Mouse (Mus musculus) right cerebral cortex, postnatal 36 days (tissue): ENCODE results near the gene Tmigd1.
"Not testable (repeated sequence)": the region's sequence is repeated elsewhere in the genome, so short reads cannot be mapped to it uniquely, and the experiment has no call there.

ENCODE experiments used
- DNase-seq, 2 experiments: peaks; one replicate each; pipeline ENCODE4 v3.0.0; 2022; ENCODE audit warnings: low spot score in 2 of 2, mixed read lengths in 1 of 2

Tmigd1 gene

DNA sequence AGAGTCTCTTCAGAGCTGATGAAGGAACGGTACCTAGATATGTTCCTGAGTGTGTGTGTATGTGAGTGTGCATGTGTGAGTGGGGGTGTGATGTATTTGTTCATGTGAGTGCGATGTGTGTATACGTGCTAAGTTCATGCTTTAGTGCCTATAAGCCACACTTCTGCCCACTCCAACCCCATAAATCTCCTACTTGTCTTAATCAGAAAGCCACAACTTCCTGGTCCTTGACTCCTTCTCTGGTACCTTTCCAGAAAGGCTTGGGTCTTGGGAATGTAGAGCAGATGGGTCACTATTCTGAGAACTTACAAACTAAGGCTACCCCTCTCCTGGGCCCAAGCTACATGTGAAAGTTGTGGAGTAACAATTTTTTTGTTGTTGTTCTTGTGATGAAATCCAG, 3.2 kb upstream of the Tmigd1 start:
- no peak for DNase-seq

DNA sequence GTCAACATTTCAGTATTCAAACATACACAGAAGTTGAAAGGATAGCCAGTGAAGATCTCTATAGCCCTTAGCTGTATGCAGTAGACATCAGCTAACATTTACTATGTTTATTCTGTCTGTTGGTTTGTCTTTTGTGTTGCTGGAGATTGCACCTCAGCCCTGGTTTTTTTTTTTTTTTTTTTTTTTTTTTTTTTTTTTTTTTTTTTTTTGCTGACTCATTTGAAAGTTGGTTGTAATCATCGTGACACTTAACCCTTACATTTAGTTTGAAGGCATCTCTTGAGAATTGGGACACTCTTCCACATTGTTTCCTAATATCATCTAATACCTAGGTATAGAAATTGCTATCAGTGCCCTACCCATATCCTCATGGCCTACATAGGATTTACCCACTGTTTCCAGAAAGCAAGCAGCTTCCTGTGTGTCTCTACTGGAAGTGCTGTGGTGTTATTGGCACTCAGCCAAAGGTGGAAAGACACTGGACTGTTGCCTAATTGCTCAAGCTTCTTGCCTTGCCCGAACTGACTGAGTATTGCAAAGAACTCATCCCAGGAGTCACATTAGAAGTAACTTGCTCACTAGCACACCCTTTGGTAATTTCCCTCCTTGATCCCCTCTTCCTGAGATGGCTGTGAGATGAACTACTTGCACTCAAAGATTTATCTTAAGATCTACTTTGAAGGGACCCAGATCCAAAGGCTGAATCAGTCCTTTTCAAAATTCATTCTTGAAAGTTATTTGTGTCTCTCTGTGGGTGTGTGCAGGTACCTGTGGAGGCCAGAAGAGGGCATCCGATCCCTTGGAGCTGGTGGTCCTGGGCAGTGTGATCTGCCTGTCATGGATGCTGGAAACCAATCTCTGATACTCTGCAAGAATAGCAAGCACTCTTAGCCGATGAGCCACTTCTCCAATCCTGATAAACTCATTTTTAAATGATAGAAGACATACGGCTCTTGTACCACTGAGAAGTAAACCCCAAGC, 1.9 kb upstream of the Tmigd1 start:
- DNase-seq, result no peak

DNA sequence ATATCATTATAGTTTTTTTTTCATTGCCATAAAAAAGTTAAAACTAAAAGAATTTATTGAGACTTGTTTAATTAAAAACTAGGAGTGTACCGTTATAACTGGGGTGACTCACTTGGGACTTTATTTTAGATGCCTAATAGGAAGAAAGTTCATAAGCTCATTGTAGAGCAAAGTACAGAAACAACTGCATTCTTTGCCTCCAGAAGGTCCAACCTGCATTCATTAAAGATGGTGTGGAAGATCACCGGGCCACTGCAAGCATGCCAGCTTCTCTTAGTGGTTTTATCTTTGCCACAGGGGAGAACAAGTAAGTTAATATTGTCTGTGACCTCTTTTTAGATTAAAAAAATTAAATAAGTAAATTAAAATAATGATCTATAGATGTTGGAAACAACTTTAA, 2.4 kb downstream of the Tmigd1 start:
- no peak for DNase-seq

DNA sequence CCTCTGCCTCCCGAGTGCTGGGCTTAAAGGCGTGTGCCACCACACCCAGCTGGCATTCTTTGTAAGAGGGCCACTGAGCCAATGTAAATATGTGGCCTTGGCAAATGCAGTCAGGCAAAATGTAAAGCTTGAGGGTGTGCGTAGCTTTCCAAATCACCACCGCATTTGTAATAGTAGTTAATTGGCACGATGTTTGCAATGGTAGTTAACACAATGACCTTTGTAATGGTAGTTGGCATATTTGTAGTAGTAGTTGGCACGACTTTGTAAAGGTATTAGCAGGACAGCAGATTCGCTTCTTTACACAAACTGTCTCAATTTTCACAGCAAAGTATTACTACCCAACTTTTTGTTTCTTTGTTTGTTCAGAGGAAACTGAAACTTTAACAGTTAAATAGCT, 6.7 kb downstream of the Tmigd1 start:
- DNase-seq, result no peak

DNA sequence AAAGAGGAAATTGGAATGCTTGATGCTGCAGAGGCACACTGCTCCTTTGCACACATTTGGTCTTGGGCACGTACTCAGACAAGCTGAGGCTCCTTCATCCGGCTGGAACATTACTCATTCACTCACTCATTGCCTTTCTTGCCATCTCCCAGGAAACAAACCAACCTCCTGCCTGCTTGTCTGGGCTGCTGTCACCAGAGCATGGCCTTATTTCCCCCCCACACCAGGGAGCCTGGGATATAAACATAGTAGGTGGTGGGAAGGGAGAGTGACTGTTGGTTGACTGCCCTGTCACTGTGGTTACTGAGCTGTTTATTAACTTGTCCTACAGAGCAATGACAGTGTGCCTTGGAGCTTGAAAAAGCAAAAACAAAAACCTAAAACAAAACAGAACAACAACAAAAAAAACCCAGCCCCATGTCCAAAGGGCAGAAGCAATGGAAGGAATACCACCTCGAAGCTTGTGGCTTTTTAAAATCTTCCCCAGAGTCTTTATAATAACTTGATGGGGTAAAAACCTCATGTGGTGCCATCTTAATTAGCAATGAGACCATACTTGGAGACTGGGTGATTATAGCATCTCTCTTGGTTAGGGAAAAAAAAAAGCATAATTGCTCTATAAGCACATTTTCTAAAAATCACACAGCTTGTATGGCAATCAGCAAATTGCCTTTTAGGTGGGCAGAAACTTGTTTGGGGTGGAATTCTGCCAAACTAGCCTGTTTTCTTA, 9.5 kb downstream of the Tmigd1 start:
- no peak for DNase-seq

DNA sequence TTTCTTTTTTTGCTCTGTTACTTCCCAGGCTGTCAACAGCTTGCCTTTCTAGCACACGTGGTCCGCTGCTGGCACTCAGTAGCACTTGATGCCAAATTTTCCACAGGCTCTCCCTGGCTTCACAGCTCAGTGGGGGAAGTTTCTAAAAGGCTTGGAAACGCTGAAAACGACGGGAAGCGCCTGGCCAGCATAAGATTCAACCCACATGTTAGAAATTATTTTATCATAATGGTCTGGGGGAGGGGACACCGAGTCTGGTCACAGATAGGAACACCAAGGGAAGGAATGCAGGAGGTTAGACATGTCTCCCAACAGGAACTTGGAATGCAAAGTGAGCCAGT, 10.1 kb downstream of the Tmigd1 start:
- DNase-seq, result peak; percentile 36 to 48

DNA sequence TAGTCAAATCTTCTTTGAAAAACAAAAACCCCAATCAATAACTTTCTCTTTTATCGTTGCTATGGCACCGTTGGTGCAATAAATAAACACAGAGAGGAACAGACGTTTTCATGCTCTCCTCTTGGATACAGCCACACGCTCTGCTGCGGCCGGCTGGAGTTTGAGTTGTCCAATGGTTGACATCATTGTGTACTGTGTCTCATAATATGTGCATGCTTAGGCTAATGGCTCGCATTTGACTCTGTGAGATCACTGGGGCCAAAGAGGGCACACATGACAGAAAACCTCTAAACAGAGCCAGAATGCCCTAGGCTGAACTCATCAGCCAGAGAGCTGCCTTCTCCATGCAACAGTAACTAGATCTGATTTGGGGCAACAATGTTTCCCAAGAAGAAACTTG, 12.4 kb downstream of the Tmigd1 start:
- no peak for DNase-seq

DNA sequence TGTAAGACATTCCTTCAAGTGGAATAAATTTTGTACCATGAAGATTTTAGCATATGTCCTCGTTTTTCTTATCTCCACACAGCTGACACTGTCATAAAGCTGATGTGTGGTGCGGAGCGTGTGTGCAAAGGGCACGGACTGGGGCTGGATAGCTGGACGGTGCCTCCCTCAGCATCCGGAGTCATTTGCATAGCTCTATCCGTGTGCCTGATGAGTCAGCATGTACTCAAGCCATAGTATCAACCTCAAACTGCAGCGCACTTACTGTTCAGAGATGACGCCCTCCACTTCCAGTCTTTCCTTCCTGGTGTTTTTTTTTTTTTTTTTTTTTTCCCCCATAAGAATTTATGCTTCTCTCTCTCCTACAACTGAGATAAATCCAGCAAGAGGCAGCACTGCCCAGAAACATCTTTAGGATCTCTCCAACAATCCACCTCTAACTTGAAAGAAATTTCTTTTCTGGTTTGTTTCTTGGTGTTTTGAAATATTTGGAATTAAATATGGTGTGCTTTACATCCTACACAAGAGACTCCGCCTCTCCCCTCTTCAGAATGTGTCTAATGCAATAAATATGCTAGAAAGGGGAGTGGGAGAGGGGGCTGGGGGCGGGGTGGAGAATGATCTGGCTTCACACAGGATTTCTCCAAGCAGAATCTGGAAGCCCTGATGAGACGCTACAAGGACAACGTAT, 14.7 kb downstream of the Tmigd1 start:
- DNase-seq, result no peak

DNA sequence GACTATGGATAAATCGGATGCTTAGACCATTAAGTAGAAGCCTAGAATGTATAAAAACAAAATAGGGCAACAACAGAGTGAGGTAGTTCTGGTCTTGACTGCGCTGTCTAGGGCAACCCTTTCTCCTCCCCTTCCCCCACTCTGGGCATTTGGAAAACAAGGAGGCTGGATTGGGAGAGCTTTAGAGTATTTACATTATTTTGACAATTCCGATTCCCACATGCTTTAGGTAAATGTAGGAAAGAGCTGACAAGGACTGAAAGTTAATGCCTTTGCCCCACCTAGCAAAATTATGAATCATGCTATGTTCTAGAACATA, 15.2 kb downstream of the Tmigd1 start:
- DNase-seq, result no peak

DNA sequence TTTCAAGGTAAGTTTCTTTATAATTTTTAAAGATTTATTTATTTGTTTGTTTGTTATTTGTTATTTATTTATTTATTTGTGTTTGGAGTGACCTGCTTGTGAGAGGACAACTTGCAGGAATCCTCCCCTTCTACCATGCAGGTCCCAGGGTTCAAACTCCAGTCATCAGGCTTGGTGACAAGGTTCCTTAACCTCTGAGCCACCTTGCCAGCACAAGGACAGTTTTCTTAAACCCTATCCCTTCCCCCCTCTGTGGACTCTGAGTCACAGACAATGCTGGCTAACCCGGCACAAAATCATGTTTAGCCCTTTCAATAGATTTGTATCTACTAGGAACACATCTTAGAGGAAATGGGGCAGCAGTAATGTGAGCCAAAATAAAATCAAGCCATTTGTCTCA, 18.6 kb downstream of the Tmigd1 start:
- DNase-seq, result no peak

DNA sequence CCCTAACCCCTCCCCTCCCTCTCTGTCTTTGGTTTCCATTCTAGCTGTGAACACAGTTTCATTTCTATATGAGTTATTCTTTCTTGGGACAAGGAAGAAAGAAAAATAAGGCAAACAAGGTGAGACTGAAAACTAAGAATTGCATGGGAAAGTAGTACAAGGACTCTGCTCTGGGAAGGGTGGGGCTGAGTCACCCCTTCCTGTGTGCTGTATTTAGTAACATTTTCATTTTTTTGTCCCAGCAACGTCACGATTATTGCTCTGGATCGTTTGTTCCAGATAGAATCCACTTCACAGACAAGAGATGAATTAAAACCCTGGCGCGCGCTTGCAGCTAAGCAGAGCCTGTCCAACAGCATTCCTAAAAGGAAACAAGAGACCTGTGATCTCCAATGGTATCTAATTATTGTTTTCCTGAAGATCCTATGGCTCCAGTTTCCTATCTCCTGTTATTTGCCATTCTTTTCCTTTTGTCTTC, 22.8 kb downstream of the Tmigd1 start, which contains the start of gene Blmh:
TSS of gene Blmh (plus strand) at position 51 of the 478 bp plus-strand sequence.
- DNase-seq, result no peak

DNA sequence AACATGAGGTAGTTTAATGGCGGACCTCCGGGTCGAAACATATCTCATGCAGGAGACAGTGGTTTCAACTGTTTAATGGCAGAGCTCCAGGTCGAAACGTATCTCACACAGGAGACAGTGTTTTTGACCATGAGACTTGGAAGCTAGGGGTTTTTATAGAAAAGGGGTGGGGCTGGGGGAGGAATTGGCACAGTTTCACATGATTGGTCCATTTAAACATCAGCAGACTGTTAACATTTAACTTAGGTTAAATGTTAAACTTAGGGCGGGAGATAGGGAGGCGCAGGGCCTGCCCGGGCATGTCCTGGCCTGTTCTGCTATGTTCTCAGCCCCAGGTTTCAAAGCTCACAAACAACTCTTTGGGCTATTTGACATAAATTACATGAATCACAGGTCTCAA, 26.6 kb downstream of the Tmigd1 start:
- DNase-seq, result not testable (repeated sequence)

DNA sequence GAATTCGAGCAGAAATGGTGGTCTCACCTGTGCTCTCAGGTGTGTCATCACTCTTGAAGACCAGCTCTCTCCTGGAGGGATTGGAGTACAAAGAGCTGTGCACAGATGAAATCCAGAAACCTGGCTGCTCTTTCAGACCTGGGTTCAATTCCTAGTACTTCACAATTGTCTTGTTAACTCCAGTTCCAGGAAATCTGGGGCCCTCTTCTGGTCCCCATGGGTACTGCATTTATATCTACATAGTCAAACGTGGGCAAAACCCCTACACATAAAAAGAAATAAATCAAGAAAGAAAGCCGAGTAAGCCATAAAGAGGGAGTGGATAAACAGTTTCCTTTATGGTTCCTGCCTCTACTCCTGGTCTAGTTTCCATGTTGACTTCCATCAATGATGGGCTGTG, 31.2 kb downstream of the Tmigd1 start:
- DNase-seq, result no peak

DNA sequence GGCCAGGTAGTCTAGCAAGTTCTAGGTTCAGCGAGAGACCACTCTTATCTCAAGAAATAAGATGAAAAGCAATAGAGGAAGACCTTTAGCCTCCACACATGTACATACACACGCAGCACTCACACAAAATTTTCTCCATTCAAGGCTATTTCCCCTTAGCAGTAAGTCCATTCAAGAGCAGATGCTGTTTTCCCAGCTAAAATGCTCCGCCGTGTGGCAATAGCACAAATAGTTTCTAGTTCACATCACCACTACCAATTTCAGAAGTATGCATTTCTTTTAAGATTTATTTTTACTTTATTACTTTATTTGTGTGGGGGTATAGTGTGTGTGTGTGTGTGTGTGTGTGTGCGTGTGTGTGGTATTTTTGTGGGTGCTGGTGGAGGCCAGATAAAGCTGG, 34.6 kb downstream of the Tmigd1 start:
- no peak for DNase-seq

DNA sequence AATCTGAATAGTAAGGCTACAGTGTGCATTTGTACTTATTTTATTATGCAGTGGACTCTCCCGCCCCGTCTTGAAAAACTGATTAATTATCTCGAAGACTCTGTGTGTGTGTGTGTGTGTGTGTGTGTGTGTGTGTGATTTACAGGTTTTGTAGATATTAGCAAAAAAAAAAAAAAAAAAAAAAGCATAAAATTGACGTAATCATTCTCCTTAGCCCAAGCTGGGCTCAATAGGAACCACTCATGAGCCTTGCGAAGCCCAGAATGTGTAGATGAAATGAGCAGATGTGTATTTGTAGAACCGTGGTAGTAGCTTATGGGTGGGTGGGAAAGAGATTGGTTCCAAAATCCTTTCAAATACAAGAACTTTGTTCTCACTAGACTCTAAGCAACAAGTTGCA, 42.9 kb downstream of the Tmigd1 start:
- no peak for DNase-seq

DNA sequence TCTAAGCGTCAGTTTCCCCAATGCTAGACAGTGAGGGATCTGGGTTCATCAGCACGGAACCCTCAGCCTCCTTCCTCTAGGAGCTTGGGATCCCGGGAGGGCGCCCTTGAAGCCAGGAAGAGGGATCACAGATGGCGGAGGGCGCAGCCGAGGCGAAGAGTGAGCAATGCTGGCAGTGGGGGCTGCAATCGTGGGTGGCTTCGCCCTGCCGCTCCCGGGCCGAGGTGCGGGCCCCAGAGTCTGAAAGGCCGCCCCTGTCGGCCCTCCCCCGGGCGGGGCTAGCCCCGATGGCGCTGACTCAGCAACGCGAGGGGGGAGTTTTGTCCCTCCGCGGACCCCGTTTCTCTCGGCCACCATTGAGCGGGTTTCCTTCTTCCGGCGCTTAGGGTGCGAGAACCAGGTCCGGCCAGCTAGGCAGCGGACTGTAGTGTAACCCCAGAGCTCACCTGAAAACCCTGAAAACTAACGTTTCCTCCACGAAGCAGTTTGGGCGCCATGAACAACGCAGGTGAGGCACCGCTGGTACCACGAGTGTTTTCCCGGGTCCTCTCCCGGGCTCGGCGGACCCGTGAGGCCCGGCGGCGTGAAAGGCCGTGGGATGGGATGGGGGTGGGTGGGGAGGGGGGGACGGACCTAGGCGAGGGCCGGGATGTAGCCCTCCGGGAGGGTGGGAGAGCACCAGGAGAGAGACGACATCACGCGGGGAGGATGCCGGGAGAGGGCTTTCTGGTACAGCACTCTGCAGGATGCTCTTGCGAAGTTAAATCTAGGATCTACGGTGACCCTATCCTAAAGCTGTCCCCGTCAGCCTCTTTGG, 43.6 kb downstream of the Tmigd1 start:
- DNase-seq, result peak; percentile 83 to 86

DNA sequence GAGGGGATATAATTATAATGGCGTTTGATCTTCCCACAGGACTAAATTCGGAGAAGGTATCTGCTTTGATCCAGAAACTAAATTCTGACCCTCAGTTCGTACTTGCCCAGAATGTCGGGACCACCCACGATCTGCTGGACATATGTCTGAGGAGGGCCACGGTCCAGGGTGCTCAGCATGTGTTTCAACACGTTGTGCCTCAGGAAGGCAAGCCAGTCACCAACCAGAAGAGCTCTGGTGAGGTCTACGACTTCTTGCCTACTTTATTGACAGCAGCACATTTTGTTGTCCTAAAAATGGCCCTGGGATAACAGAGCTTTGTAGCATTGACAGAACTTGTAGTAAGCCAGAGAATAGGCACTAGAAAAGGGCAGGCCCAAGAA, 44.2 kb downstream of the Tmigd1 start:
- no peak for DNase-seq

DNA sequence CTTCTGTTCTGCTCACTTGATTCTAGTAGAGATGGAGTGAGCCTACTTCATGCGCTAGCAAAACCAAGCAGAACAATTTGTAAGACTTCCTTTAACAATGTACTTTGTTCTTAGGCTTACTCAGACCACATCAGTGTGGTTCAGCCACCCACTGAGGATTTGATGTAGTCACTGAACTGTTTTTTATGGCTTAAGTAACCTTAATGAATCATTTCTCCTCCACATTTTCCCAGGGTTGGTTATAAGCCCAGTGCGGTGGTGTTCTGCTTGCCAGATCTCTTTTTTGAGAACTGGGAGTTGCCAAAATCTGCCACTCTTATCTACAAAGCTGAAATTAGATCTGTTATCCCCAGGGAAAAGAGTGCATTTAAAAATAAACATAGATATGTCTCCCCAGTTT, 51.6 kb downstream of the Tmigd1 start:
- DNase-seq, result peak in 1 of 2 experiments; percentile 23

DNA sequence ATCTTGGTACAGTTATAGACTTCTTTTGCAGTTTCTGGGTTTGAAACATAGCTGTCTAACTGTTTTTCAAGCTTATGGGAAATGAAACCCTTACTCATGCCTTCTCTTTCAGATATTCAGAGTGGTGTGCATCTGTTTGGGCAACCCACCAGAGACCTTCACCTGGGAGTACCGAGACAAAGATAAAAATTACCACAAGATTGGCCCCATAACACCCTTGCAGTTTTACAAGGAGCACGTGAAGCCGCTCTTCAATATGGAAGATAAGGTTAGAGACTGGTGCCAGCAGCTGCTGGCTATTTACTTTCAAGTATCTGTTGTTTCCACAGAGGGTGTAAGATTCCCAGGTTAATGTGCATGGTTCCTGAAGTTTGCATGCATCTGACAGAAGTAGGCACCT, 63.7 kb downstream of the Tmigd1 start:
- DNase-seq, result no peak
